In the genomic region with DNA sequence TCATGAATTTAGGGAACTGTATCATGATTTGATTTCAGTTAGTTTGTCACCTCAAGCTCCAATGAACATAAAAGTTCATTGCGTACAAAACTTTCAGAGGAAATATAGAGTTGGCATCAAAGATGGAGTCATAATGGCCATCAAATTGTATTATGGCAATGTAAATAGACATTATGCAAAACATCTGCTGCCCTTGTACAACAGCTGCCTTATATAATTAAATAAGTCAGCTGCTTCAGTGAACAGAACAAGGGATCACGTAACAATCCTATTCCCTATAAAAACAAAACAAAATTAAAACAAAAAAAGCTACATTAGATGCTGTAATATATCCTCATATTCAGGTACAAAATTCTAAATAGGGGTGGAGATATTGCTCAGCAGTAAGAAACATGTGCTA, we compare ENCODE assay signal across 27 mouse cellular contexts.
DNase-seq lines count a peak whose midpoint lies in the region; ATAC-seq and TF ChIP-seq lines count a peak whose summit lies in the region.
"Had no signal": no experiment of that assay in that cellular context is flagged by ENCODE, and none has a peak within 500 bp of the region (broad histone marks: within the 10 kb centered on the region; RNA-seq: fewer than 3 reads in every experiment).

No protein-coding gene starts in this region.

- no peak overlapping the region for H3K4me3 ChIP-seq in embryonic facial prominence, embryonic 11.5 days (ENCODE audit: low read depth, low read length)
- no peak overlapping the region for H3K4me3 ChIP-seq in embryonic facial prominence, embryonic 10.5 days
- H3K4me3 ChIP-seq in kidney, embryonic 15.5 days (replicated peaks) = no peak overlapping the region
- no peak overlapping the region for H3K4me3 ChIP-seq in kidney, postnatal 0 days (replicated peaks; ENCODE audit: low read depth, low read length)
- no peak overlapping the region for H3K4me3 ChIP-seq in kidney, adult 2 months (ENCODE audit: insufficient read depth, low read depth, low read length)
- H3K4me3 ChIP-seq: embryonic facial prominence, embryonic 12.5 days; embryonic facial prominence, embryonic 15.5 days; erythroblast, embryonic 14.5 days; forebrain, embryonic 10.5 days; forebrain, embryonic 12.5 days had no signal

- no peak overlapping the region for H3K27ac ChIP-seq in embryonic facial prominence, embryonic 11.5 days (replicated peaks; ENCODE audit: low read depth, low read length)
- no peak overlapping the region for H3K27ac ChIP-seq in embryonic facial prominence, embryonic 10.5 days (replicated peaks)
- H3K27ac ChIP-seq in kidney, embryonic 15.5 days = no peak overlapping the region
- no peak overlapping the region for H3K27ac ChIP-seq in kidney, postnatal 0 days
- H3K27ac ChIP-seq in kidney, adult 2 months (ENCODE audit: insufficient read depth, low read depth, low read length) = no peak overlapping the region
- H3K27ac ChIP-seq: embryonic facial prominence, embryonic 12.5 days; embryonic facial prominence, embryonic 15.5 days; forebrain, embryonic 10.5 days; forebrain, embryonic 12.5 days had no signal

- no peaks in the 10 kb centered on the region for H3K4me1 ChIP-seq in embryonic facial prominence, embryonic 11.5 days (ENCODE audit: control insufficient read depth, insufficient read depth, low read length)
- no peaks in the 10 kb centered on the region for H3K4me1 ChIP-seq in embryonic facial prominence, embryonic 10.5 days
- no peaks in the 10 kb centered on the region for H3K4me1 ChIP-seq in kidney, embryonic 15.5 days
- no peaks in the 10 kb centered on the region for H3K4me1 ChIP-seq in kidney, postnatal 0 days (replicated peaks; ENCODE audit: insufficient read depth, low read length)
- no peaks in the 10 kb centered on the region for H3K4me1 ChIP-seq in kidney, adult 2 months (ENCODE audit: control insufficient read depth, insufficient read depth, low read length)
- H3K4me1 ChIP-seq: embryonic facial prominence, embryonic 12.5 days; embryonic facial prominence, embryonic 15.5 days; forebrain, embryonic 10.5 days; forebrain, embryonic 12.5 days had no signal

- DNase-seq in embryonic facial prominence, embryonic 11.5 days (ENCODE audit: low spot score) = peak; percentile 9
- DNase-seq in embryonic facial prominence, embryonic 10.5 days (ENCODE audit: low spot score) = no peak
- DNase-seq in kidney, adult 8-10 months = no peak
- peak; percentile 66 for DNase-seq in kidney, postnatal 0 days (ENCODE audit: low spot score)
- DNase-seq in kidney, adult 2 months = no peak
- DNase-seq: adrenal gland, adult 8-10 months; adrenal gland, postnatal 14 days; adrenal gland, postnatal 36 days; B cell, adult 2 months; cerebellum, adult 11-12 months; cerebellum, adult 2 months; cerebellum, adult 9-10 months; cerebellum, postnatal 10 days; cerebellum, postnatal 25 days had no signal

- H3K36me3 ChIP-seq in embryonic facial prominence, embryonic 11.5 days (replicated peaks; ENCODE audit: control insufficient read depth, insufficient read depth, low read depth, low read length) = no peaks in the 10 kb centered on the region
- no peaks in the 10 kb centered on the region for H3K36me3 ChIP-seq in embryonic facial prominence, embryonic 10.5 days (replicated peaks)
- no peaks in the 10 kb centered on the region for H3K36me3 ChIP-seq in kidney, embryonic 15.5 days
- H3K36me3 ChIP-seq in kidney, postnatal 0 days (ENCODE audit: insufficient read depth, low read length) = no peaks in the 10 kb centered on the region
- H3K36me3 ChIP-seq in kidney, adult 2 months (ENCODE audit: control insufficient read depth, insufficient read depth, low read length) = no peaks in the 10 kb centered on the region
- H3K36me3 ChIP-seq: embryonic facial prominence, embryonic 12.5 days; embryonic facial prominence, embryonic 15.5 days; forebrain, embryonic 10.5 days; forebrain, embryonic 12.5 days; G1E had no signal

- no peak for TF ChIP-seq POLR2A in kidney, adult 2 months (IDR thresholded peaks at IDR 0.05; ENCODE audit: low read depth, low read length)

- H3K4me2 ChIP-seq in embryonic facial prominence, embryonic 11.5 days (ENCODE audit: low read depth, low read length) = no peak overlapping the region
- no peak overlapping the region for H3K4me2 ChIP-seq in kidney, embryonic 15.5 days
- no peak overlapping the region for H3K4me2 ChIP-seq in kidney, postnatal 0 days (ENCODE audit: low read length)
- H3K4me2 ChIP-seq: embryonic facial prominence, embryonic 12.5 days; embryonic facial prominence, embryonic 15.5 days; forebrain, embryonic 12.5 days had no signal

- no peak overlapping the region for H3K9ac ChIP-seq in embryonic facial prominence, embryonic 11.5 days (replicated peaks; ENCODE audit: low read length)
- no peak overlapping the region for H3K9ac ChIP-seq in kidney, embryonic 15.5 days
- no peak overlapping the region for H3K9ac ChIP-seq in kidney, postnatal 0 days (ENCODE audit: low read depth, low read length)
- H3K9ac ChIP-seq: embryonic facial prominence, embryonic 12.5 days; embryonic facial prominence, embryonic 15.5 days; forebrain, embryonic 12.5 days had no signal

- H3K9me3 ChIP-seq in embryonic facial prominence, embryonic 11.5 days (replicated peaks; ENCODE audit: control insufficient read depth, low read length) = no peaks in the 10 kb centered on the region
- H3K9me3 ChIP-seq in embryonic facial prominence, embryonic 10.5 days = no peaks in the 10 kb centered on the region
- H3K9me3 ChIP-seq in kidney, embryonic 15.5 days (replicated peaks) = no peaks in the 10 kb centered on the region
- H3K9me3 ChIP-seq in kidney, postnatal 0 days (replicated peaks; ENCODE audit: low read length) = no peaks in the 10 kb centered on the region
- H3K9me3 ChIP-seq: embryonic facial prominence, embryonic 12.5 days; embryonic facial prominence, embryonic 15.5 days; forebrain, embryonic 10.5 days; forebrain, embryonic 12.5 days; G1E had no signal

- TF ChIP-seq CTCF in kidney, postnatal 0 days (IDR thresholded peaks at IDR 0.05; ENCODE audit: low read depth) = no peak
- TF ChIP-seq CTCF in kidney, adult 2 months (conservative IDR thresholded peaks at IDR 0.05; ENCODE audit: insufficient read depth, insufficient read length, low read depth, low read length) = no peak

- H3K27me3 ChIP-seq in embryonic facial prominence, embryonic 11.5 days (ENCODE audit: control insufficient read depth, insufficient read depth, low read length) = no peaks in the 10 kb centered on the region
- no peaks in the 10 kb centered on the region for H3K27me3 ChIP-seq in embryonic facial prominence, embryonic 10.5 days (replicated peaks; ENCODE audit: low read depth, poor library complexity, severe bottlenecking)
- no peaks in the 10 kb centered on the region for H3K27me3 ChIP-seq in kidney, embryonic 15.5 days
- H3K27me3 ChIP-seq in kidney, postnatal 0 days (ENCODE audit: insufficient read depth, low read length) = no peaks in the 10 kb centered on the region
- H3K27me3 ChIP-seq in kidney, adult 2 months (replicated peaks; ENCODE audit: control insufficient read depth, insufficient read depth, low read length) = no peaks in the 10 kb centered on the region
- H3K27me3 ChIP-seq: CH12.LX; embryonic facial prominence, embryonic 12.5 days; embryonic facial prominence, embryonic 15.5 days; forebrain, embryonic 12.5 days; Patski had no signal

- no peak for ATAC-seq in embryonic facial prominence, embryonic 11.5 days (replicated peaks; ENCODE audit: insufficient number of reproducible peaks, low FRiP score, low TSS enrichment, low read depth)
- ATAC-seq in kidney, embryonic 15.5 days (replicated peaks; ENCODE audit: low FRiP score) = peak; percentile 58; the same call in 1 of the 2 replicates
- ATAC-seq in kidney, postnatal 0 days (replicated peaks; ENCODE audit: low FRiP score, low read depth) = 0 out of 2 replicates have a peak, but pooled peaks have one; percentile 36
- ATAC-seq: activated CD4-positive, CD25-positive, alpha-beta regulatory T cell, adult 4 months; CD4-positive, CD25-positive, alpha-beta regulatory T cell, adult 4 months; forebrain, embryonic 14.5 days; forebrain, embryonic 16.5 days; Patski had no signal

- WGBS in embryonic facial prominence, embryonic 11.5 days = 67% methylated on average over 2 of the region's 2 CpGs
- 68% methylated on average over 2 of the region's 2 CpGs for WGBS in embryonic facial prominence, embryonic 10.5 days
- WGBS in kidney, embryonic 15.5 days = 60% methylated on average over 2 of the region's 2 CpGs
- 41% methylated on average over 2 of the region's 2 CpGs for WGBS in kidney, postnatal 0 days
- 62% methylated on average over 2 of the region's 2 CpGs for WGBS in kidney, adult 2 months

Comparison
In these comparisons a context has a peak if more than half of its experiments do, and no peak if none do; other contexts are left out.
1. DNase-seq: peak in embryonic facial prominence, embryonic 11.5 days (single experiment) and kidney, postnatal 0 days (single experiment); none in embryonic facial prominence, embryonic 10.5 days (single experiment), kidney, adult 8-10 months (0 of 2) and kidney, adult 2 months (single experiment).